Mouse (Mus musculus) erythroid progenitor cell, adult 5-6 weeks (primary cell): ENCODE results near the gene Myoz1. TPM values are rescaled to one million over a fixed set of nuclear protein-coding genes. Genes with fewer than 3 reads are reported as not detected.
A peak's percentile ranks its signal among the peaks of the same experiment; 100 is the strongest.

Experiments
- ATAC-seq: replicated peaks from 2 replicates; pipeline ENCODE4 v1.8.0; 2016; ENCODE audit warnings: moderate number of reproducible peaks, mild to moderate bottlenecking, moderate TSS enrichment, inconsistent platforms; ENCODE audit not compliant: poor library complexity, low FRiP score, severe bottlenecking
- total RNA-seq, 2 experiments: library from RNA; stranded (forward) in 1 of 2; stranded (reverse) in 1 of 2; fragments of 150-400 nt in 1 of 2; fragments of 186-747, 209-891 nt in 1 of 2; gene quantifications; 2 replicates each; pipeline versions ENCODE4 v1.2.3 to v1.2.4; 2015 to 2017; ENCODE audit warnings: low replicate concordance in 2 of 2

Gene Myoz1
- total RNA-seq, 2 experiments from 2014 or later, result not detected

- peak; percentile 98 for ATAC-seq
Observed at GRCm38 (mm10) chr14:20674064-20674833, 17.9 kb upstream of the Myoz1 start, which contains the start of gene Sec24c. Gene Sec24c (plus strand): TSS chr14:20674308.

GRCm38 (mm10) chr14:20673735-20674063 lies 17.4 kb upstream of the Myoz1 start:
- ATAC-seq, result peak; percentile 59

- no peak for ATAC-seq
Observed at GRCm38 (mm10) chr14:20672990-20673389, 16.6 kb upstream of the Myoz1 start.

GRCm38 (mm10) chr14:20668154-20668810 lies 11.9 kb upstream of the Myoz1 start, which contains the start of gene Synpo2l:
Gene Synpo2l (minus strand): TSS chr14:20668354.
- no peak for ATAC-seq

- no peak for ATAC-seq
Observed at GRCm38 (mm10) chr14:20667469-20667868, 11.1 kb upstream of the Myoz1 start.

GRCm38 (mm10) chr14:20664436-20664835 lies 8.1 kb upstream of the Myoz1 start:
- ATAC-seq, result no peak

GRCm38 (mm10) chr14:20663601-20664000 lies 7.3 kb upstream of the Myoz1 start:
- no peak for ATAC-seq

GRCm38 (mm10) chr14:20662740-20663139 lies 6.4 kb upstream of the Myoz1 start:
- no peak for ATAC-seq

- ATAC-seq, result no peak
Observed at GRCm38 (mm10) chr14:20661661-20662331, 5.5 kb upstream of the Myoz1 start.

- ATAC-seq, result peak; percentile 90
Observed at GRCm38 (mm10) chr14:20660827-20661660, 4.7 kb upstream of the Myoz1 start.

- no peak for ATAC-seq
Observed at GRCm38 (mm10) chr14:20659687-20660086, 3.3 kb upstream of the Myoz1 start.

- no peak for ATAC-seq
Observed at GRCm38 (mm10) chr14:20658902-20659301, 2.6 kb upstream of the Myoz1 start.

GRCm38 (mm10) chr14:20658326-20658725 lies 2.0 kb upstream of the Myoz1 start:
- ATAC-seq, result peak; percentile 53; the same call in 1 of the 2 replicates

GRCm38 (mm10) chr14:20655731-20656130 lies 609 bp downstream of the Myoz1 start:
- ATAC-seq, result no peak

GRCm38 (mm10) chr14:20654690-20655421 lies 1.5 kb downstream of the Myoz1 start:
- no peak for ATAC-seq

GRCm38 (mm10) chr14:20651722-20652256 lies 4.6 kb downstream of the Myoz1 start:
- no peak for ATAC-seq

- ATAC-seq, result no peak
Observed at GRCm38 (mm10) chr14:20651000-20651399, 5.3 kb downstream of the Myoz1 start.

- ATAC-seq, result peak; percentile 68; the same call in 1 of the 2 replicates
Observed at GRCm38 (mm10) chr14:20646381-20646780, 10.0 kb downstream of the Myoz1 start.

- ATAC-seq, result no peak
Observed at GRCm38 (mm10) chr14:20645547-20645946, 10.8 kb downstream of the Myoz1 start.
